Mouse (Mus musculus): ENCODE results near the gene Apobec3. TPM values are rescaled to one million over a fixed set of nuclear protein-coding genes. Genes with fewer than 3 reads are reported as not detected.
"Not testable (repeated sequence)": the region's sequence is repeated elsewhere in the genome, so short reads cannot be mapped to it uniquely, and the experiment has no call there.

Gene Apobec3
- polyA plus RNA-seq, 1 experiment from 2014 or later = 3.5 TPM

- Histone ChIP-seq H3K9ac (0 out of 2 replicates have a peak overlapping the region, but pooled peaks have one; percentile 45), H3K27me3 (replicated peaks) (peaks cover 7% of the 10 kb centered on the region; the same call in 1 of the 2 replicates), H3K9me3 (no peaks in the 10 kb centered on the region), H3K36me3 (replicated peaks) (no peaks in the 10 kb centered on the region), H3K4me1 (peaks cover 26% of the 10 kb centered on the region), H3K4me2 (peak overlapping the region; percentile 53), H3K27ac (no peak overlapping the region), H3K4me3 (peak overlapping the region; percentile 48)
- WGBS = 5% methylated on average over 22 of the region's 22 CpGs
- ATAC-seq (replicated peaks) = no peak
Measured at GRCm38 (mm10) chr15:79933052-79933669, 41.7 kb downstream of the Apobec3 start.

GRCm38 (mm10) chr15:79933670-79934514 is 42.4 kb downstream of the Apobec3 start:
- Histone ChIP-seq H3K4me3 (0 out of 2 replicates have a peak overlapping the region, but pooled peaks have one; percentile 48), H3K9me3 (no peaks in the 10 kb centered on the region), H3K9ac (no peak overlapping the region), H3K36me3 (replicated peaks) (no peaks in the 10 kb centered on the region), H3K27ac (no peak overlapping the region), H3K27me3 (replicated peaks) (peaks cover 7% of the 10 kb centered on the region; the same call in 1 of the 2 replicates), H3K4me1 (peaks cover 25% of the 10 kb centered on the region), H3K4me2 (peak overlapping the region; percentile 25; the same call in 1 of the 2 replicates)
- ATAC-seq (replicated peaks) = no peak
- WGBS = 2% methylated on average over 22 of the region's 22 CpGs

GRCm38 (mm10) chr15:79934776-79935175 is 43.3 kb downstream of the Apobec3 start:
- H3K4me2 ChIP-seq = no peak overlapping the region
- H3K9ac ChIP-seq = no peak overlapping the region

GRCm38 (mm10) chr15:79935654-79936373 is 44.4 kb downstream of the Apobec3 start:
- Histone ChIP-seq H3K4me3 (no peak overlapping the region), H3K27me3 (replicated peaks) (peaks cover 7% of the 10 kb centered on the region; the same call in 1 of the 2 replicates), H3K36me3 (replicated peaks) (no peaks in the 10 kb centered on the region), H3K27ac (no peak overlapping the region), H3K4me1 (peaks cover 25% of the 10 kb centered on the region), H3K4me2 (no peak overlapping the region), H3K9me3 (no peaks in the 10 kb centered on the region), H3K9ac (no peak overlapping the region)
- 27% methylated on average over 9 of the region's 9 CpGs for WGBS
- no peak for ATAC-seq (replicated peaks)

More at GRCm38 (mm10) chr15:79934776-79935175, 43.3 kb downstream of the Apobec3 start:
- Histone ChIP-seq H3K9me3 (no peaks in the 10 kb centered on the region), H3K27ac (no peak overlapping the region), H3K27me3 (replicated peaks) (peaks cover 7% of the 10 kb centered on the region; the same call in 1 of the 2 replicates), H3K4me1 (peaks cover 25% of the 10 kb centered on the region), H3K36me3 (replicated peaks) (no peaks in the 10 kb centered on the region), H3K4me3 (no peak overlapping the region)
- 4% methylated on average over 10 of the region's 10 CpGs for WGBS
- no peak for ATAC-seq (replicated peaks)

- Histone ChIP-seq H3K27me3 (replicated peaks) (peaks cover 7% of the 10 kb centered on the region; the same call in 1 of the 2 replicates), H3K4me3 (no peak overlapping the region), H3K9ac (no peak overlapping the region), H3K27ac (no peak overlapping the region), H3K4me1 (peaks cover 23% of the 10 kb centered on the region), H3K4me2 (no peak overlapping the region), H3K9me3 (no peaks in the 10 kb centered on the region), H3K36me3 (replicated peaks) (no peaks in the 10 kb centered on the region)
- WGBS = 68% methylated on average over 7 of the region's 7 CpGs
- no peak for ATAC-seq (replicated peaks)
Measured at GRCm38 (mm10) chr15:79936374-79936751, 44.9 kb downstream of the Apobec3 start.

- H3K9ac ChIP-seq = no peak overlapping the region
- ATAC-seq (replicated peaks) = no peak
- no peak overlapping the region for H3K4me2 ChIP-seq
- peaks cover 6% of the 10 kb centered on the region for H3K4me1 ChIP-seq
- no peaks in the 10 kb centered on the region for H3K9me3 ChIP-seq
- no peak overlapping the region for H3K27ac ChIP-seq
- H3K27me3 ChIP-seq (replicated peaks) = no peaks in the 10 kb centered on the region; the same call in 1 of the 2 replicates
- no peaks in the 10 kb centered on the region for H3K36me3 ChIP-seq (replicated peaks)
- WGBS = 91% methylated on average over 12 of the region's 12 CpGs
- H3K4me3 ChIP-seq = no peak overlapping the region
Measured at GRCm38 (mm10) chr15:79939020-79939419, 47.6 kb downstream of the Apobec3 start.

- not testable (repeated sequence) for ATAC-seq (replicated peaks); H3K4me3 ChIP-seq; H3K27me3 ChIP-seq (replicated peaks); H3K36me3 ChIP-seq (replicated peaks); H3K9ac ChIP-seq; H3K27ac ChIP-seq; H3K4me1 ChIP-seq; H3K9me3 ChIP-seq; H3K4me2 ChIP-seq
- 92% methylated on average over 6 of the region's 7 CpGs for WGBS
Measured at GRCm38 (mm10) chr15:79939501-79939900, 48.0 kb downstream of the Apobec3 start.

- H3K9me3 ChIP-seq = no peaks in the 10 kb centered on the region
- WGBS = 91% methylated on average over 16 of the region's 16 CpGs
- no peak for ATAC-seq (replicated peaks)
Measured at GRCm38 (mm10) chr15:79939913-79940312, 48.5 kb downstream of the Apobec3 start.

GRCm38 (mm10) chr15:79940932-79941331 is 49.5 kb downstream of the Apobec3 start:
- WGBS = 26% methylated on average over 8 of the region's 8 CpGs
- Histone ChIP-seq H3K9me3 (no peaks in the 10 kb centered on the region), H3K27ac (no peak overlapping the region)

More at GRCm38 (mm10) chr15:79939913-79940312, 48.5 kb downstream of the Apobec3 start:
- no peak overlapping the region for H3K9ac ChIP-seq
- H3K4me1 ChIP-seq = no peaks in the 10 kb centered on the region
- no peaks in the 10 kb centered on the region for H3K36me3 ChIP-seq (replicated peaks)
- no peaks in the 10 kb centered on the region; the same call in 1 of the 2 replicates for H3K27me3 ChIP-seq (replicated peaks)
- H3K27ac ChIP-seq = no peak overlapping the region
- no peak overlapping the region for H3K4me2 ChIP-seq
- no peak overlapping the region for H3K4me3 ChIP-seq

GRCm38 (mm10) chr15:79942541-79942940 is 51.1 kb downstream of the Apobec3 start:
- no peak overlapping the region for H3K9ac ChIP-seq
- H3K27me3 ChIP-seq (replicated peaks) = no peaks in the 10 kb centered on the region; the same call in 1 of the 2 replicates
- no peak for ATAC-seq (replicated peaks)
- H3K36me3 ChIP-seq (replicated peaks) = no peaks in the 10 kb centered on the region
- WGBS = 88% methylated on average over 6 of the region's 6 CpGs
- H3K27ac ChIP-seq = no peak overlapping the region
- no peak overlapping the region for H3K4me2 ChIP-seq
- H3K4me3 ChIP-seq = no peak overlapping the region
- no peaks in the 10 kb centered on the region for H3K9me3 ChIP-seq
- H3K4me1 ChIP-seq = no peaks in the 10 kb centered on the region; the same call in 1 of the 2 replicates

More at GRCm38 (mm10) chr15:79940932-79941331, 49.5 kb downstream of the Apobec3 start:
- Histone ChIP-seq H3K4me1 (no peaks in the 10 kb centered on the region), H3K36me3 (replicated peaks) (no peaks in the 10 kb centered on the region), H3K4me3 (no peak overlapping the region), H3K4me2 (no peak overlapping the region), H3K9ac (no peak overlapping the region), H3K27me3 (replicated peaks) (no peaks in the 10 kb centered on the region; the same call in 1 of the 2 replicates)
- no peak for ATAC-seq (replicated peaks)

- H3K4me3 ChIP-seq = no peak overlapping the region
- WGBS = 61% methylated on average over 3 of the region's 3 CpGs
- no peaks in the 10 kb centered on the region for H3K9me3 ChIP-seq
- H3K4me2 ChIP-seq = no peak overlapping the region
- H3K9ac ChIP-seq = no peak overlapping the region
- H3K36me3 ChIP-seq (replicated peaks) = no peaks in the 10 kb centered on the region
- H3K4me1 ChIP-seq = no peaks in the 10 kb centered on the region; the same call in 1 of the 2 replicates
- H3K27ac ChIP-seq = no peak overlapping the region
- ATAC-seq (replicated peaks) = no peak
- H3K27me3 ChIP-seq (replicated peaks) = no peaks in the 10 kb centered on the region; the same call in 1 of the 2 replicates
Measured at GRCm38 (mm10) chr15:79943584-79943983, 52.1 kb downstream of the Apobec3 start.

- Histone ChIP-seq H3K4me3 (no peak overlapping the region), H3K27me3 (replicated peaks) (no peaks in the 10 kb centered on the region; the same call in 1 of the 2 replicates), H3K4me2 (no peak overlapping the region), H3K9me3 (no peaks in the 10 kb centered on the region), H3K4me1 (peaks cover 7% of the 10 kb centered on the region), H3K27ac (no peak overlapping the region), H3K9ac (no peak overlapping the region), H3K36me3 (replicated peaks) (no peaks in the 10 kb centered on the region)
- ATAC-seq (replicated peaks) = no peak
- 83% methylated on average over 5 of the region's 5 CpGs for WGBS
Measured at GRCm38 (mm10) chr15:79944948-79945347, 53.5 kb downstream of the Apobec3 start.
